Mouse (Mus musculus) stomach, postnatal 0 days (tissue): Measurements from ENCODE around the gene Nudt16l1. TPM values are rescaled to one million over a fixed set of nuclear protein-coding genes. Genes with fewer than 3 reads are reported as not detected.

Experiments used
- ATAC-seq: fragments of 200-750 bp; cut with Nextera tagmentation; 2 replicates; pipeline ENCODE4 v1.8.0; 2017; ENCODE audit not compliant: low FRiP score, low TSS enrichment
- DNase-seq: peaks from one replicate; pipeline ENCODE4 v3.0.0-alpha.2; 2016; ENCODE audit warnings: low spot score
- H3K27ac ChIP-seq: fragments of 300-500 bp; sonication (generic); replicated peaks from 2 replicates; pipeline ENCODE4 v1.5.1; 2014; ENCODE audit warnings: mild to moderate bottlenecking, control low read depth
- H3K27me3 ChIP-seq: fragments of 300-500 bp; sonication (generic); 2 replicates; pipeline ENCODE4 v1.6.1; 2014; ENCODE audit warnings: low read length; ENCODE audit not compliant: control insufficient read depth, insufficient read depth
- H3K36me3 ChIP-seq: fragments of 300-500 bp; sonication (generic); 2 replicates; pipeline ENCODE4 v1.6.1; 2014; ENCODE audit warnings: low read length, mixed read lengths; ENCODE audit not compliant: control insufficient read depth, insufficient read depth
- H3K4me1 ChIP-seq: fragments of 300-500 bp; sonication (generic); replicated peaks from 2 replicates; pipeline ENCODE4 v1.6.1; 2014; ENCODE audit warnings: antibody characterized with exemption; ENCODE audit not compliant: control insufficient read depth, insufficient read depth
- H3K4me2 ChIP-seq: fragments of 300-500 bp; sonication (generic); replicated peaks from 2 replicates; pipeline ENCODE4 v1.6.1; 2014; ENCODE audit warnings: low read depth, mild to moderate bottlenecking, control low read depth, moderate library complexity
- H3K4me3 ChIP-seq: fragments of 300-500 bp; sonication (generic); 2 replicates; pipeline ENCODE4 v1.5.1; 2014; ENCODE audit warnings: low read depth, low read length, control low read depth
- H3K9ac ChIP-seq: fragments of 300-500 bp; sonication (generic); 2 replicates; pipeline ENCODE4 v1.6.1; 2014; ENCODE audit warnings: mild to moderate bottlenecking, low read length, control low read depth, mixed read lengths
- H3K9me3 ChIP-seq: fragments of 300-500 bp; sonication (generic); 2 replicates; pipeline ENCODE4 v1.6.1; 2016; ENCODE audit warnings: low read length; ENCODE audit not compliant: control insufficient read depth
- CTCF ChIP-seq: IDR thresholded peaks from 2 replicates; pipeline ENCODE4 v1.5.1; 2016; ENCODE audit warnings: antibody characterized with exemption, low read depth, mild to moderate bottlenecking, moderate library complexity
- EP300 ChIP-seq: optimal IDR thresholded peaks from 2 replicates; pipeline ENCODE3; 2016; ENCODE audit warnings: antibody characterized with exemption
- WGBS: fragments of 180-500 bp; shearing (Covaris S2); extraction: QIAGEN DNeasy Blood & Tissue Kit; methylation state at CpG from one replicate; pipeline ENCODE4 v1.1.7; 2014; 5-methylcytosine and 5-hydroxymethylcytosine counted together
- polyA plus RNA-seq: library from polyadenylated mRNA; unstranded; fragments of >200 nt; fragmentation: Nextera tagmentation; extraction: Ambion mirVana; gene quantifications from 2 replicates; pipeline ENCODE4 v1.2.1, GENCODE M21; 2015

The Nudt16l1 gene
- 92.9 and 93.6 TPM in 2 replicates for polyA plus RNA-seq

GRCm38 (mm10) chr16:4938461-4938860 is at the start of gene Nudt16l1:
Gene Nudt16l1 (plus strand): TSS chr16:4938761.
- Histone ChIP-seq H3K36me3 (peaks cover 35% of the 10 kb centered on the region), H3K9ac (peak within 1 kb of the TSS; percentile 94), H3K27me3 (no peaks in the 10 kb centered on the region), H3K4me2 (peak within 1 kb of the TSS; percentile 94), H3K9me3 (no peaks in the 10 kb centered on the region), H3K4me3 (peak within 1 kb of the TSS; percentile 94), H3K4me1 (peaks cover 8% of the 10 kb centered on the region; the same call in 1 of the 2 replicates), H3K27ac (peak within 1 kb of the TSS; percentile 88)
- DNase-seq (no peak), ATAC-seq (no peak)
- 0% methylated on average over 2 of the region's 2 CpGs for WGBS
- TF ChIP-seq CTCF (no peak), EP300 (no peak)

- Histone ChIP-seq H3K9ac (no peak overlapping the region), H3K27ac (no peak overlapping the region), H3K27me3 (no peaks in the 10 kb centered on the region), H3K4me1 (peaks cover 3% of the 10 kb centered on the region), H3K9me3 (no peaks in the 10 kb centered on the region), H3K4me3 (no peak overlapping the region), H3K4me2 (no peak overlapping the region), H3K36me3 (no peaks in the 10 kb centered on the region)
- no peak for ATAC-seq
- 40% methylated on average over 4 of the region's 4 CpGs for WGBS
- no peak for DNase-seq
- TF ChIP-seq EP300 = no peak
- no peak for TF ChIP-seq CTCF
These were observed 48.3 kb upstream of the Nudt16l1 start for GRCm38 (mm10) chr16:4890201-4890709.

- no peak overlapping the region for H3K9ac ChIP-seq
- H3K4me1 ChIP-seq = peaks cover 3% of the 10 kb centered on the region
- ATAC-seq = no peak
- no peaks in the 10 kb centered on the region for H3K36me3 ChIP-seq
- WGBS = 81% methylated on average over 6 of the region's 6 CpGs
- H3K4me3 ChIP-seq = no peak overlapping the region
- no peak overlapping the region for H3K27ac ChIP-seq
- H3K27me3 ChIP-seq = no peaks in the 10 kb centered on the region
- DNase-seq = no peak
- no peak overlapping the region for H3K4me2 ChIP-seq
- H3K9me3 ChIP-seq = no peaks in the 10 kb centered on the region
- no peak for TF ChIP-seq CTCF
These were observed 46.4 kb upstream of the Nudt16l1 start for GRCm38 (mm10) chr16:4892171-4892570.

GRCm38 (mm10) chr16:4894201-4894908 is 44.2 kb upstream of the Nudt16l1 start:
- Histone ChIP-seq H3K4me3 (no peak overlapping the region), H3K36me3 (no peaks in the 10 kb centered on the region), H3K27ac (no peak overlapping the region), H3K9me3 (no peaks in the 10 kb centered on the region), H3K9ac (no peak overlapping the region), H3K4me1 (no peaks in the 10 kb centered on the region), H3K4me2 (no peak overlapping the region), H3K27me3 (no peaks in the 10 kb centered on the region)
- DNase-seq (no peak), ATAC-seq (0 out of 2 replicates have a peak, but pooled peaks have one; percentile 34)
- WGBS = 75% methylated on average over 7 of the region's 7 CpGs
- TF ChIP-seq EP300 = no peak
- no peak for TF ChIP-seq CTCF

DNA sequence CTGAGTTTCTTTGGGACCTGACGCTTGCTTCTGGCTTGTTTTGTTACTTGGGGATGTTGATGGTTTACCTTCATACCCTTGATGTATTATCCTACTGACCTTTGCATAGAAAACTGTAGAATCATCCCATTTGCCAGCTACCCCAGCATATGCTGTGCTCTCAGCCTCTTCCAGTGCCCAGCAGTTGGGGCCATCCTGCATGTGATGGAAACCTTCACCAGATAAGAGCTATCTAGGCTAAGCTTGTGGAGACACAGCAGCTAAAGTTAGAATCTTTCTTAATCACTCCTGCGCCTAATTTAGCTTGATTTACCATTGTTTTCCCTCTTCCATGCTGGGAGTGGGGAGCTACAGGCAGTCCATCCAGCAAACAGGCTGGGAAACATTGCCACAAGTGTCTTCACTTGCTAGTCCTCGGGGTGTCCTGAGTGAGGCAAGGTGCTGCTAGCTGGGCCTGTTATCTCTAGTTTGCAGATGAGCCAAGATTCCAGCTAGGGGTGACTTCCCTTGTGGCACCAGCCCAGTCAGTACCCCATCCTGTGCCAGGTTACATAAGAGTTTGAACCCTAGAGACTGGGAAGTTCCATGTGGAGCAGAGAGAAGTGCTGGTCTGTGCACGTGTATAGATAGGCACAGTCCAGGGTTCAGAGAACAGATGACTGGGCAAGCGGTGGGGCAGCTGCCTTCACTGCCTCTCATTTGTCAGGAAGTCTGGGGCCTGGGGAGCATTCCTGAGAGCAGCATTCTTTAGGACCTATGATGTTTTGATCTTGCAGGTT is 42.1 kb upstream of the Nudt16l1 start:
- DNase-seq (no peak), ATAC-seq (peak; percentile 47)
- H3K27me3 ChIP-seq = no peaks in the 10 kb centered on the region
- WGBS = 73% methylated on average over 5 of the region's 5 CpGs
- H3K4me2 ChIP-seq = no peak overlapping the region
- H3K9me3 ChIP-seq = no peaks in the 10 kb centered on the region
- no peaks in the 10 kb centered on the region for H3K36me3 ChIP-seq
- no peak overlapping the region for H3K9ac ChIP-seq
- no peak overlapping the region; the same call in none of the 2 replicates for H3K27ac ChIP-seq
- H3K4me1 ChIP-seq = no peaks in the 10 kb centered on the region
- no peak overlapping the region for H3K4me3 ChIP-seq
- TF ChIP-seq EP300 (no peak), CTCF (no peak)
